In the genomic region with DNA sequence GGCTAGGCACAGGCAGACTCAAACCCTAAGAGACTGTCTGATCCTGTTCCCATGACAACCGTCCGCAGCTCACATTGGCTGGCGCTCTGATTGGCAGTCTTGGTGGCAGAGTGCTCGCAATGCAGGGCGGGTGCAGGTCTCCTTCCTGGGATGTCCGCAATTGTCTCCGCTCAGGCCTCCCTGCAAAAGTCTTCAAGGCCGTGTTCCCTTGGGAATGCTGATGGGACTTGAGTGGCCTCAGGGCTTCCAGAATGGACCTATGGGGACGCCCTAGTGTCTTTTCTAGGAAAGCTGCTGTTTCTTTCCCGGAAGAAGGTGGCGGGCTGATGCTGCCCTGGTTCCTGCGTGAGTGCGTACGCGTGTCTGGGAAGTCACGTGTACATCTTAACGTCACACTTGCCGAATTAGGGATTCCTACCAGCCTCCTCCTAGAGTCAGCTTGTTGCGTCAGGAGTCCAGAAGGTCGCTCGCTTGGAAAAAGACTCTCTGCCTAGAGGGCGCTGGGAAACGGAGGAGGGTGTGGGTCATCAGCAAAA, we compare ENCODE assay signal across 8 mouse cellular contexts.
A peak's percentile ranks its signal among the peaks of the same experiment; 100 is the strongest.
DNase-seq lines count a peak whose midpoint lies in the region; ATAC-seq and TF ChIP-seq lines count a peak whose summit lies in the region.

No protein-coding gene starts in this region.

- peak; percentile 97 for ATAC-seq in forebrain, postnatal 0 days
- ATAC-seq in neural tube, embryonic 14.5 days (ENCODE audit: low read depth): peak; percentile 96

- H3K27ac ChIP-seq in ES-E14 (ENCODE audit: insufficient read depth, low read depth, low read length, poor library complexity, severe bottlenecking): peak overlapping the region; percentile 37; the same call in 1 of the 2 replicates
- H3K27ac ChIP-seq in forebrain, postnatal 0 days (ENCODE audit: low read depth, low read length): peak overlapping the region; percentile 93
- H3K27ac ChIP-seq in layer of hippocampus, adult 2 months: peak overlapping the region; percentile 97
- H3K27ac ChIP-seq in neural tube, embryonic 14.5 days (ENCODE audit: low read depth, low read length): peak overlapping the region; percentile 71

- peak overlapping the region; percentile 85 for H3K4me2 ChIP-seq in forebrain, postnatal 0 days (ENCODE audit: low read depth)
- peak overlapping the region; percentile 71 for H3K4me2 ChIP-seq in neural tube, embryonic 14.5 days (ENCODE audit: low read depth, low read length)

- H3K36me3 ChIP-seq in ES-E14 (ENCODE audit: control insufficient read depth, insufficient read depth, low read length, poor library complexity, severe bottlenecking): no peaks in the 10 kb centered on the region
- H3K36me3 ChIP-seq in forebrain, postnatal 0 days (ENCODE audit: insufficient read depth): no peaks in the 10 kb centered on the region
- no peaks in the 10 kb centered on the region for H3K36me3 ChIP-seq in neural tube, embryonic 14.5 days (ENCODE audit: control insufficient read depth, insufficient read depth, low read length)

- in situ Hi-C loops in ES-E14 (cut with MboI; ENCODE audit: low sequenced_read_pairs in 2 of 2, unreplicated experiment in 2 of 2): no loop called here

- DNase-seq in ES-E14 (ENCODE audit: low read depth, low spot score): peak; percentile 95
- DNase-seq in cerebellum, adult 11-12 months: peak; percentile 92
- DNase-seq in forebrain, postnatal 0 days: peak; percentile 96
- DNase-seq in heart, postnatal 4 days: peak; percentile 83
- DNase-seq in layer of hippocampus, adult 2 months (ENCODE audit: low spot score in 2 of 2): peak; percentile 82 to 95
- peak; percentile 80 to 86 for DNase-seq in lung, adult 18-20 months
- DNase-seq in testis, postnatal 10 days (ENCODE audit: low spot score): peak; percentile 75

- peak overlapping the region; percentile 46; the same call in 1 of the 2 replicates for H3K9ac ChIP-seq in ES-E14 (ENCODE audit: insufficient read depth, low read depth, low read length, poor library complexity, severe bottlenecking)
- peak overlapping the region; percentile 65 for H3K9ac ChIP-seq in forebrain, postnatal 0 days
- peak overlapping the region; percentile 51 for H3K9ac ChIP-seq in neural tube, embryonic 14.5 days (replicated peaks; ENCODE audit: low read depth, low read length)

- H3K27me3 ChIP-seq in forebrain, postnatal 0 days (ENCODE audit: insufficient read depth, low read length): no peaks in the 10 kb centered on the region
- H3K27me3 ChIP-seq in neural tube, embryonic 14.5 days (ENCODE audit: control insufficient read depth, insufficient read depth, low read length): no peaks in the 10 kb centered on the region

- H3K4me3 ChIP-seq in ES-E14 (ENCODE audit: insufficient read depth in 1 of 2, low read depth in 1 of 2, low read length in 2 of 2, poor library complexity in 1 of 2, severe bottlenecking in 1 of 2): peak overlapping the region; percentile 54 to 63
- peak overlapping the region; percentile 61 for H3K4me3 ChIP-seq in forebrain, postnatal 0 days (ENCODE audit: low read depth, low read length)
- H3K4me3 ChIP-seq in layer of hippocampus, adult 2 months: peak overlapping the region; percentile 77
- peak overlapping the region; percentile 48 for H3K4me3 ChIP-seq in neural tube, embryonic 14.5 days (ENCODE audit: low read depth, low read length)

- WGBS in forebrain, postnatal 0 days: under 1% methylated on average over 23 of the region's 23 CpGs
- under 1% methylated on average over 23 of the region's 23 CpGs for WGBS in neural tube, embryonic 14.5 days

- peak; percentile 52 for TF ChIP-seq CTCF in forebrain, postnatal 0 days (IDR thresholded peaks at IDR 0.05; ENCODE audit: low read depth)
- TF ChIP-seq CTCF in layer of hippocampus, adult 2 months (conservative IDR thresholded peaks at IDR 0.05): peak; percentile 36

- peaks cover 0 to 8% of the 10 kb centered on the region in 2 experiments; a peak in 1 of 4 replicates for H3K4me1 ChIP-seq in ES-E14 (ENCODE audit: control insufficient read depth in 2 of 2, insufficient read depth in 2 of 2, low read length in 2 of 2, poor library complexity in 1 of 2)
- H3K4me1 ChIP-seq in forebrain, postnatal 0 days (ENCODE audit: insufficient read depth): peaks cover 6% of the 10 kb centered on the region; the same call in 1 of the 2 replicates
- H3K4me1 ChIP-seq in neural tube, embryonic 14.5 days (ENCODE audit: control insufficient read depth, insufficient read depth, low read length): no peaks in the 10 kb centered on the region

- no peaks in the 10 kb centered on the region for H3K9me3 ChIP-seq in ES-E14 (ENCODE audit: control insufficient read depth, insufficient read depth, low read depth, low read length)
- H3K9me3 ChIP-seq in forebrain, postnatal 0 days (ENCODE audit: low read length): no peaks in the 10 kb centered on the region
- no peaks in the 10 kb centered on the region for H3K9me3 ChIP-seq in neural tube, embryonic 14.5 days (ENCODE audit: control insufficient read depth, low read length)

TF ChIP-seq in ES-E14, 5 proteins besides CTCF, POLR2A, EP300 and RAD21:
- no peak for TF ChIP-seq ZNF384 (IDR thresholded peaks at IDR 0.05; ENCODE audit: low read depth, low read length)
- no peak for TF ChIP-seq MAFK (IDR thresholded peaks at IDR 0.05; ENCODE audit: insufficient read depth, low read depth, low read length)
- TF ChIP-seq HCFC1 (IDR thresholded peaks at IDR 0.05; ENCODE audit: borderline replicate concordance, insufficient read depth, low read length): no peak
- no peak for TF ChIP-seq CHD2 (IDR thresholded peaks at IDR 0.05; ENCODE audit: low read depth, low read length)
- TF ChIP-seq ZC3H11A (IDR thresholded peaks at IDR 0.05; ENCODE audit: borderline replicate concordance, low read depth, low read length): no peak

Comparison
In these comparisons a context has a peak if more than half of its experiments do, and no peak if none do; other contexts are left out.
1. Peak in every context shown above with its lines: DNase-seq, ATAC-seq, H3K4me3 ChIP-seq and H3K27ac ChIP-seq.
2. H3K27ac ChIP-seq: peak in every context shown above with its lines; median percentile 97 in layer of hippocampus, adult 2 months; 93 in forebrain, postnatal 0 days; 71 in neural tube, embryonic 14.5 days; 37 in ES-E14.